Mouse (Mus musculus) CH12.LX (cell line): ENCODE measurements around the gene Mknk2. TPM values are rescaled to one million over a fixed set of nuclear protein-coding genes. Genes with fewer than 3 reads are reported as not detected.

Source experiments
- DNase-seq: peaks from one replicate; pipeline ENCODE4 v3.0.0-alpha.2; 2013; ENCODE audit errors: extremely low read depth
- H3K27ac ChIP-seq: 2 replicates; pipeline ENCODE4 v1.5.1; 2012; ENCODE audit warnings: low read depth, mild to moderate bottlenecking, control low read depth, moderate library complexity; ENCODE audit not compliant: insufficient read depth
- H3K27me3 ChIP-seq: replicated peaks from 2 replicates; pipeline ENCODE3; 2012; ENCODE audit warnings: inconsistent platforms
- H3K36me3 ChIP-seq, 2 experiments: replicated peaks in 1 of 2; 2 replicates each; pipeline versions ENCODE3 to v1.6.1; 2012; ENCODE audit warnings: inconsistent platforms in 1 of 2, low read length in 1 of 2, mild to moderate bottlenecking in 1 of 2, mixed read lengths in 1 of 2, moderate library complexity in 1 of 2; ENCODE audit not compliant: control insufficient read depth in 1 of 2, insufficient read depth in 1 of 2
- H3K4me1 ChIP-seq, 2 experiments: 2 replicates each; pipeline ENCODE4 v1.6.1; 2012; ENCODE audit warnings: inconsistent platforms in 1 of 2, moderate library complexity in 1 of 2; ENCODE audit not compliant: insufficient read depth in 2 of 2, control insufficient read depth in 1 of 2
- H3K4me2 ChIP-seq: 2 replicates; pipeline ENCODE4 v1.6.1; 2012; ENCODE audit warnings: low read depth, mild to moderate bottlenecking, control low read depth; ENCODE audit not compliant: poor library complexity, insufficient read depth, severe bottlenecking
- H3K4me3 ChIP-seq, 3 experiments: fragments of 150-350 bp in 1 of 3; sonication (generic) in 1 of 3; replicated peaks in 1 of 3; 2 replicates each; pipeline versions ENCODE3 to v1.5.1; 2011 to 2012; ENCODE audit warnings: low read depth in 2 of 3, low read length in 2 of 3, mild to moderate bottlenecking in 2 of 3, moderate library complexity in 2 of 3, control low read depth in 1 of 3, improper control_type of control experiment in 1 of 3, inconsistent platforms in 1 of 3, mixed read lengths in 1 of 3; ENCODE audit not compliant: poor library complexity in 1 of 3
- H3K79me2 ChIP-seq: replicated peaks from 2 replicates; pipeline ENCODE4 v1.6.1; 2012; ENCODE audit warnings: mild to moderate bottlenecking, moderate library complexity; ENCODE audit not compliant: control insufficient read depth, poor library complexity, insufficient read depth, severe bottlenecking; ENCODE audit errors: extremely low read depth
- H3K9ac ChIP-seq: 2 replicates; pipeline ENCODE4 v1.6.1; 2012; ENCODE audit warnings: low read depth, mild to moderate bottlenecking, control low read depth, moderate library complexity; ENCODE audit not compliant: insufficient read depth
- H3K9me3 ChIP-seq: replicated peaks from 2 replicates; pipeline ENCODE3; 2012; ENCODE audit warnings: low read length, inconsistent platforms, mixed read lengths
- BHLHE40 ChIP-seq: IDR thresholded peaks from 2 replicates; pipeline ENCODE4 v1.6.1; 2011; ENCODE audit warnings: mild to moderate bottlenecking, low read depth, low read length, improper control_type of control experiment
- CHD1 ChIP-seq: IDR thresholded peaks from 2 replicates; pipeline ENCODE4 v1.6.1; 2012; ENCODE audit warnings: low read depth, low read length, improper control_type of control experiment, inconsistent platforms
- CHD2 ChIP-seq: IDR thresholded peaks from 2 replicates; pipeline ENCODE4 v1.6.1; 2011; ENCODE audit warnings: low read length, improper control_type of control experiment
- CTCF ChIP-seq, 2 experiments: IDR thresholded peaks in 1 of 2; conservative IDR thresholded peaks in 1 of 2; 2 replicates each; pipeline ENCODE4 v1.5.1; 2011 to 2012; ENCODE audit warnings: low read depth in 2 of 2, low read length in 2 of 2, improper control_type of control experiment in 1 of 2, inconsistent platforms in 1 of 2, mild to moderate bottlenecking in 1 of 2, moderate library complexity in 1 of 2
- ELF1 ChIP-seq: IDR thresholded peaks from 2 replicates; pipeline ENCODE4 v1.6.1; 2014; ENCODE audit warnings: low read depth, mild to moderate bottlenecking, inconsistent platforms, low read length, improper control_type of control experiment
- EP300 ChIP-seq: IDR thresholded peaks from 2 replicates; pipeline ENCODE4 v1.6.1; 2011; ENCODE audit warnings: low read length, improper control_type of control experiment
- ETS1 ChIP-seq: conservative IDR thresholded peaks from 2 replicates; pipeline ENCODE4 v1.6.1; 2012; ENCODE audit warnings: low read depth, mild to moderate bottlenecking, inconsistent platforms, low read length, improper control_type of control experiment, moderate library complexity
- GABPA ChIP-seq: IDR thresholded peaks from 2 replicates; pipeline ENCODE4 v1.6.1; 2012; ENCODE audit warnings: low read depth, low read length, improper control_type of control experiment, inconsistent platforms; ENCODE audit not compliant: insufficient replicate concordance
- HCFC1 ChIP-seq: IDR thresholded peaks from 2 replicates; pipeline ENCODE4 v1.6.1; 2012; ENCODE audit warnings: low read depth, mild to moderate bottlenecking, inconsistent platforms, low read length, improper control_type of control experiment
- IRF4 ChIP-seq: IDR thresholded peaks from 2 replicates; pipeline ENCODE4 v1.6.1; 2014; ENCODE audit warnings: low read depth, mild to moderate bottlenecking, inconsistent platforms, low read length, improper control_type of control experiment
- JUN ChIP-seq: IDR thresholded peaks from 2 replicates; pipeline ENCODE4 v1.6.1; 2011; ENCODE audit warnings: low read depth, mild to moderate bottlenecking, low read length, improper control_type of control experiment, moderate library complexity; ENCODE audit not compliant: insufficient read depth
- JUND ChIP-seq: conservative IDR thresholded peaks from 2 replicates; pipeline ENCODE4 v1.6.1; 2011; ENCODE audit warnings: low read depth, low read length, improper control_type of control experiment
- KAT2A ChIP-seq: IDR thresholded peaks from 2 replicates; pipeline ENCODE4 v1.6.1; 2012; ENCODE audit warnings: low read length, improper control_type of control experiment, inconsistent platforms; ENCODE audit not compliant: insufficient replicate concordance
- MAFK ChIP-seq: IDR thresholded peaks from 2 replicates; pipeline ENCODE4 v1.6.1; 2011; ENCODE audit warnings: low read length, improper control_type of control experiment; ENCODE audit not compliant: insufficient replicate concordance
- MAX ChIP-seq: IDR thresholded peaks from 2 replicates; pipeline ENCODE4 v1.6.1; 2011; ENCODE audit warnings: low read length, improper control_type of control experiment
- MAZ ChIP-seq: IDR thresholded peaks from 2 replicates; pipeline ENCODE4 v1.6.1; 2012; ENCODE audit warnings: low read depth, mild to moderate bottlenecking, inconsistent platforms, low read length, improper control_type of control experiment, moderate library complexity
- MEF2A ChIP-seq: IDR thresholded peaks from 2 replicates; pipeline ENCODE4 v1.6.1; 2014; ENCODE audit warnings: low read depth, mild to moderate bottlenecking, inconsistent platforms, low read length, improper control_type of control experiment, borderline replicate concordance
- MXI1 ChIP-seq: IDR thresholded peaks from 2 replicates; pipeline ENCODE4 v1.6.1; 2011; ENCODE audit warnings: mild to moderate bottlenecking, low read depth, low read length, improper control_type of control experiment
- MYC ChIP-seq: IDR thresholded peaks from 2 replicates; pipeline ENCODE4 v1.6.1; 2011; ENCODE audit warnings: low read depth, mild to moderate bottlenecking, improper control_type of control experiment, low read length
- NRF1 ChIP-seq: IDR thresholded peaks from 2 replicates; pipeline ENCODE4 v1.6.1; 2014; ENCODE audit warnings: low read depth, mild to moderate bottlenecking, inconsistent platforms, low read length, improper control_type of control experiment, moderate library complexity
- PAX5 ChIP-seq: IDR thresholded peaks from 2 replicates; pipeline ENCODE4 v1.6.1; 2012; ENCODE audit warnings: low read length, inconsistent platforms, mixed read lengths
- POLR2A ChIP-seq: IDR thresholded peaks from 2 replicates; pipeline ENCODE4 v1.6.1; 2011; ENCODE audit warnings: low read depth, mild to moderate bottlenecking, improper control_type of control experiment, low read length
- RAD21 ChIP-seq: IDR thresholded peaks from 2 replicates; pipeline ENCODE4 v1.6.1; 2011; ENCODE audit warnings: low read depth, mild to moderate bottlenecking, low read length, improper control_type of control experiment, moderate library complexity
- RCOR1 ChIP-seq: conservative IDR thresholded peaks from 2 replicates; pipeline ENCODE4 v1.6.1; 2012; ENCODE audit warnings: low read depth, mild to moderate bottlenecking, inconsistent platforms, low read length, improper control_type of control experiment
- SIN3A ChIP-seq: IDR thresholded peaks from 2 replicates; pipeline ENCODE4 v1.6.1; 2012; ENCODE audit warnings: low read length, improper control_type of control experiment, inconsistent platforms
- TBP ChIP-seq: conservative IDR thresholded peaks from 2 replicates; pipeline ENCODE4 v1.6.1; 2011; ENCODE audit warnings: low read depth, low read length, improper control_type of control experiment
- TCF12 ChIP-seq: IDR thresholded peaks from 2 replicates; pipeline ENCODE4 v1.6.1; 2014; ENCODE audit warnings: low read depth, mild to moderate bottlenecking, inconsistent platforms, low read length, improper control_type of control experiment
- UBTF ChIP-seq: IDR thresholded peaks from 2 replicates; pipeline ENCODE4 v1.6.1; 2012; ENCODE audit warnings: low read depth, mild to moderate bottlenecking, inconsistent platforms, low read length, improper control_type of control experiment, moderate library complexity
- USF1 ChIP-seq: IDR thresholded peaks from 2 replicates; pipeline ENCODE4 v1.6.1; 2014; ENCODE audit warnings: low read depth, mild to moderate bottlenecking, inconsistent platforms, low read length, improper control_type of control experiment
- USF2 ChIP-seq: conservative IDR thresholded peaks from 2 replicates; pipeline ENCODE4 v1.6.1; 2011; ENCODE audit warnings: low read depth, low read length, improper control_type of control experiment
- ZC3H11A ChIP-seq: IDR thresholded peaks from 2 replicates; pipeline ENCODE4 v1.6.1; 2012; ENCODE audit warnings: low read depth, mild to moderate bottlenecking, inconsistent platforms, low read length, improper control_type of control experiment
- ZKSCAN1 ChIP-seq: IDR thresholded peaks from 2 replicates; pipeline ENCODE4 v1.6.1; 2012; ENCODE audit warnings: low read depth, inconsistent platforms, low read length, improper control_type of control experiment, borderline replicate concordance
- ZMIZ1 ChIP-seq: IDR thresholded peaks from 2 replicates; pipeline ENCODE4 v1.6.1; 2012; ENCODE audit warnings: low read depth, mild to moderate bottlenecking, inconsistent platforms, low read length, improper control_type of control experiment
- ZNF384 ChIP-seq: IDR thresholded peaks from 2 replicates; pipeline ENCODE4 v1.6.1; 2012; ENCODE audit warnings: low read depth, low read length, improper control_type of control experiment, inconsistent platforms
- dilution Hi-C: fragments of 300-500 bp; cut with MboI; formaldehyde crosslinking; loops from 2 replicates; pipeline ENCODE4 v1.14.3; 2020; ENCODE audit warnings: low sequenced_read_pairs; ENCODE audit not compliant: extremely low pct_unique_long_range_greater_than_20kb, extremely low pct_ligation_motif_present
- in situ Hi-C: fragments of 300-500 bp; cut with MboI; formaldehyde crosslinking; loops from 3 replicates; pipeline ENCODE4 v1.14.3; 2019; ENCODE audit warnings: low sequenced_read_pairs, low pct_ligation_motif_present, low pct_unique_long_range_greater_than_20kb, mixed read lengths
- polyA plus RNA-seq: library from polyadenylated mRNA; unstranded; fragments of >175 nt; gene quantifications from 2 replicates; pipeline ENCODE4 v1.2.1, GENCODE M21; 2012; ENCODE audit warnings: low read depth; ENCODE audit not compliant: insufficient read length
- total RNA-seq, 2 experiments: library from RNA; depleted of rRNA; stranded (reverse); fragments of 300-350 nt in 1 of 2; fragments of >200 nt in 1 of 2; gene quantifications; 2 replicates each; pipeline ENCODE4 v1.2.3; 2012 to 2014

Mknk2 gene
- total and polyA plus RNA-seq, 3 experiments: 91.5 to 199 (median 138) TPM

- Histone ChIP-seq H3K36me3 (peaks cover 4 to 31% of the 10 kb centered on the region in 2 experiments), H3K9me3 (no peaks in the 10 kb centered on the region), H3K4me3 (no peak overlapping the region), H3K27me3 (no peaks in the 10 kb centered on the region), H3K9ac (peak overlapping the region; percentile 45; the same call in 1 of the 2 replicates), H3K4me2 (peak overlapping the region; percentile 91), H3K27ac (peak overlapping the region; percentile 100), H3K79me2 (peaks cover 30% of the 10 kb centered on the region), H3K4me1 (peaks cover 52 to 89% of the 10 kb centered on the region in 2 experiments)
- peak; percentile 93 for DNase-seq
- in situ Hi-C loops: loop anchor here (25.0 kb wide), 1 partner anchor 259 kb away; the partner anchor contains the start of gene Tcf3
- dilution Hi-C loops: no loop called here
- TF ChIP-seq ZMIZ1 (no peak; the same call in 1 of the 2 replicates), RAD21 (no peak; the same call in none of the 2 replicates), MAZ (peak; percentile 93), SIN3A (peak; percentile 89), ZC3H11A (no peak; the same call in 1 of the 2 replicates), CHD2 (peak; percentile 86), RCOR1 (peak; percentile 94), ZNF384 (no peak), USF2 (no peak; the same call in 1 of the 2 replicates), HCFC1 (peak; percentile 43; the same call in 1 of the 2 replicates), UBTF (no peak; the same call in 1 of the 2 replicates), TCF12 (peak; percentile 99), MEF2A (peak; percentile 94), PAX5 (no peak), ETS1 (peak; percentile 98), NRF1 (peak; percentile 23; the same call in 1 of the 2 replicates), POLR2A (peak; percentile 68), GABPA (no peak), BHLHE40 (peak; percentile 99), CHD1 (peak; percentile 68; the same call in 1 of the 2 replicates), JUND (peak; percentile 42), MXI1 (peak; percentile 65; the same call in 1 of the 2 replicates), KAT2A (0 out of 2 replicates have a peak, but pooled peaks have one; percentile 69), MAX (peak; percentile 90), CTCF (conservative IDR thresholded peaks at IDR 0.05 in 1 of 2, IDR thresholded peaks at IDR 0.05 in 1 of 2; ENCODE audit: low read depth in 2 of 2, low read length in 2 of 2) (no peak), MYC (peak; percentile 95), JUN (peak; percentile 70), USF1 (peak; percentile 48), ZKSCAN1 (no peak), MAFK (peak; percentile 71; the same call in 1 of the 2 replicates), IRF4 (peak; percentile 95), EP300 (peak; percentile 92), ELF1 (no peak; the same call in 1 of the 2 replicates), TBP (peak; percentile 67; the same call in 1 of the 2 replicates)
Measured at GRCm38 (mm10) chr10:80695801-80696501, 18.0 kb upstream of the Mknk2 start.
